21 mouse cellular contexts compared by ENCODE assay signal in the genomic region with DNA sequence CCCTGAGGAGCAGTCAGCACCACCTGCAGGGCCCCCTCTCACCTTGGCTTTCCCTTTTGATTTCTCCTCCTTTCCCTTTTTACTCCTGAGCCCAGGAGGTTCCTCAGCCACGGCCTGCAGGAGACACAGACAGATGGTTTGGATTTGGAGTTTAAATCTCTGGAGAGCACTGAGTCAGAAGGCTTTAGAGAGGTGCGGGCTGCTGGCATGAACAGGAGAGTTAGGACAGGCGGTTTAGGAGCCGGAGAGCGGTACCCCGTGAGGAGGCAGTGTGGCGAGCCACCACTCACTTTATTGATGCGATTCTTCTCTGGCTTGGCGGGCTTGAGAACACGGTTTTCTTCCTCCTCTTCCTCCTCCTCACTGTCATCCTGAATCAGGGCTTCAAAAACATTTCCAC.
"Had no signal": no experiment of that assay in that cellular context is flagged by ENCODE, and none has a peak within 500 bp of the region (broad histone marks: within the 10 kb centered on the region; RNA-seq: fewer than 3 reads in every experiment).

No protein-coding gene starts in this region.

- H3K27me3 ChIP-seq: limb, embryonic 13.5 days; liver, embryonic 12.5 days; liver, embryonic 15.5 days; lung, embryonic 15.5 days; megakaryocyte, embryonic 14.5 days; midbrain, embryonic 13.5 days; neural tube, embryonic 13.5 days; stomach, embryonic 15.5 days had no signal

- H3K4me3 ChIP-seq: limb, embryonic 10.5 days; limb, embryonic 13.5 days; liver, embryonic 12.5 days; liver, embryonic 15.5 days; lung, embryonic 15.5 days; megakaryocyte, embryonic 14.5 days; midbrain, embryonic 10.5 days; midbrain, embryonic 13.5 days; myocyte; neural tube, embryonic 13.5 days; stomach, embryonic 15.5 days had no signal

- H3K9me3 ChIP-seq: limb, embryonic 10.5 days; limb, embryonic 13.5 days; liver, embryonic 12.5 days; liver, embryonic 15.5 days; lung, embryonic 15.5 days; megakaryocyte, embryonic 14.5 days; midbrain, embryonic 10.5 days; midbrain, embryonic 13.5 days; neural tube, embryonic 13.5 days; stomach, embryonic 15.5 days had no signal

- H3K4me1 ChIP-seq: limb, embryonic 10.5 days had no signal

- DNase-seq: kidney, postnatal 14 days; kidney, postnatal 4 days; liver; lung, adult 18-20 months; lung, postnatal 10 days; lung, postnatal 36 days; retina, postnatal 1 day; right cerebral cortex, postnatal 25 days; spleen, adult 18-20 months; thymus, postnatal 36 days had no signal
